Comparison of ENCODE assay signal across 15 mouse cellular contexts in genomic region chr8:106535448-106535847, GRCm38 (mm10). TPM values are rescaled to one million over a fixed set of nuclear protein-coding genes. Genes with fewer than 3 reads are reported as not detected.
DNase-seq lines count a peak whose midpoint lies in the region; ATAC-seq and TF ChIP-seq lines count a peak whose summit lies in the region.
"Had no signal": no experiment of that assay in that cellular context is flagged by ENCODE, and none has a peak within 500 bp of the region (broad histone marks: within the 10 kb centered on the region; RNA-seq: fewer than 3 reads in every experiment).

No protein-coding gene starts in this region.

- no peak for ATAC-seq in liver, embryonic 14.5 days (ENCODE audit: insufficient read depth)
- no peak for ATAC-seq in liver, embryonic 12.5 days
- peak; percentile 81 for ATAC-seq in megakaryocyte progenitor cell, adult 5-6 weeks (replicated peaks; ENCODE audit: poor library complexity)
- no peak for ATAC-seq in forebrain, embryonic 15.5 days (replicated peaks)

- WGBS in liver, embryonic 14.5 days (ENCODE audit: insufficient replicate concordance): 56% methylated on average over 4 of the region's 4 CpGs
- WGBS in liver, embryonic 12.5 days (ENCODE audit: insufficient replicate concordance): 53% methylated on average over 4 of the region's 4 CpGs
- WGBS in forebrain, embryonic 15.5 days: 74% methylated on average over 4 of the region's 4 CpGs

- H3K9me3 ChIP-seq in liver, embryonic 14.5 days (ENCODE audit: control insufficient read depth, low read length): no peaks in the 10 kb centered on the region
- no peaks in the 10 kb centered on the region for H3K9me3 ChIP-seq in liver, embryonic 12.5 days (replicated peaks)
- no peaks in the 10 kb centered on the region for H3K9me3 ChIP-seq in CH12.LX (replicated peaks; ENCODE audit: low read length)
- H3K9me3 ChIP-seq in MEL (replicated peaks; ENCODE audit: insufficient read depth, low read length): no peaks in the 10 kb centered on the region
- H3K9me3 ChIP-seq in forebrain, embryonic 15.5 days: no peaks in the 10 kb centered on the region
- H3K9me3 ChIP-seq: heart, embryonic 10.5 days; stomach, embryonic 15.5 days had no signal

- in situ Hi-C loops in CH12.LX (cut with MboI; ENCODE audit: low pct_ligation_motif_present, low pct_unique_long_range_greater_than_20kb, low sequenced_read_pairs): no loop called here

- TF ChIP-seq RAD21 in CH12.LX (IDR thresholded peaks at IDR 0.05; ENCODE audit: low read depth, low read length): peak; percentile 40
- peak; percentile 29 for TF ChIP-seq RAD21 in MEL (IDR thresholded peaks at IDR 0.05; ENCODE audit: low read depth, low read length)

- H3K9ac ChIP-seq in liver, embryonic 14.5 days (replicated peaks): no peak overlapping the region
- no peak overlapping the region for H3K9ac ChIP-seq in liver, embryonic 12.5 days
- H3K9ac ChIP-seq in CH12.LX (ENCODE audit: insufficient read depth, low read depth) (no peak overlapping the region), MEL (ENCODE audit: control insufficient read depth, low read depth, low read length, poor library complexity, severe bottlenecking) (no peak overlapping the region)
- H3K9ac ChIP-seq in forebrain, embryonic 15.5 days (replicated peaks): no peak overlapping the region
- H3K9ac ChIP-seq: stomach, embryonic 15.5 days had no signal

- H3K79me2 ChIP-seq in CH12.LX (replicated peaks; ENCODE audit: control insufficient read depth, extremely low read depth, insufficient read depth, poor library complexity, severe bottlenecking): no peaks in the 10 kb centered on the region
- H3K79me2 ChIP-seq in MEL (ENCODE audit: control insufficient read depth, insufficient read depth, low read length, poor library complexity): no peaks in the 10 kb centered on the region

- TF ChIP-seq EP300 in liver, embryonic 14.5 days (IDR thresholded peaks at IDR 0.05; ENCODE audit: low read depth): no peak
- TF ChIP-seq EP300 in CH12.LX (IDR thresholded peaks at IDR 0.05; ENCODE audit: low read length) (no peak), MEL (IDR thresholded peaks at IDR 0.05; ENCODE audit: low read depth in 1 of 2, low read length in 2 of 2) (no peak)

- no peaks in the 10 kb centered on the region for H3K27me3 ChIP-seq in liver, embryonic 14.5 days (ENCODE audit: control insufficient read depth, insufficient read depth, low read length)
- H3K27me3 ChIP-seq in liver, embryonic 12.5 days (replicated peaks): no peaks in the 10 kb centered on the region
- H3K27me3 ChIP-seq in CH12.LX (replicated peaks): no peaks in the 10 kb centered on the region
- no peaks in the 10 kb centered on the region for H3K27me3 ChIP-seq in MEL (ENCODE audit: control insufficient read depth in 1 of 2, insufficient read depth in 2 of 2, low read length in 2 of 2)
- no peaks in the 10 kb centered on the region for H3K27me3 ChIP-seq in forebrain, embryonic 15.5 days
- H3K27me3 ChIP-seq: stomach, embryonic 15.5 days had no signal

- dilution Hi-C loops in CH12.LX (cut with MboI; ENCODE audit: extremely low pct_ligation_motif_present, extremely low pct_unique_long_range_greater_than_20kb, low sequenced_read_pairs): no loop called here

- no peak for DNase-seq in liver, embryonic 14.5 days (ENCODE audit: low read depth in 3 of 3, low spot score in 3 of 3)
- DNase-seq in CH12.LX (ENCODE audit: extremely low read depth) (peak; percentile 36), MEL (ENCODE audit: low read depth, low spot score) (peak; percentile 35)
- no peak for DNase-seq in cerebellum, adult 18-20 months
- DNase-seq: kidney, postnatal 10 days had no signal

- H3K27ac ChIP-seq in liver, embryonic 14.5 days: no peak overlapping the region
- no peak overlapping the region for H3K27ac ChIP-seq in liver, embryonic 12.5 days
- H3K27ac ChIP-seq in CH12.LX (ENCODE audit: insufficient read depth, low read depth) (no peak overlapping the region), MEL (ENCODE audit: control insufficient read depth, low read depth, low read length) (no peak overlapping the region)
- no peak overlapping the region for H3K27ac ChIP-seq in forebrain, embryonic 15.5 days (replicated peaks)
- H3K27ac ChIP-seq: heart, embryonic 10.5 days; stomach, embryonic 15.5 days had no signal

- H3K4me1 ChIP-seq in liver, embryonic 14.5 days (replicated peaks; ENCODE audit: control insufficient read depth in 2 of 2, insufficient read depth in 2 of 2, low read length in 1 of 2): peaks cover 0 to 2% of the 10 kb centered on the region in 2 experiments; a peak in 1 of 4 replicates
- H3K4me1 ChIP-seq in liver, embryonic 12.5 days: no peaks in the 10 kb centered on the region
- H3K4me1 ChIP-seq in CH12.LX (ENCODE audit: control insufficient read depth in 1 of 2, insufficient read depth in 2 of 2) (peaks cover 3 to 5% of the 10 kb centered on the region in 2 experiments; a peak in 3 of 4 replicates), MEL (ENCODE audit: control insufficient read depth in 1 of 2, insufficient read depth in 2 of 2, low read length in 2 of 2) (no peaks in the 10 kb centered on the region)
- no peaks in the 10 kb centered on the region for H3K4me1 ChIP-seq in forebrain, embryonic 15.5 days
- H3K4me1 ChIP-seq: stomach, embryonic 15.5 days had no signal

- TF ChIP-seq CTCF in liver, embryonic 14.5 days (IDR thresholded peaks at IDR 0.05; ENCODE audit: low read depth): peak; percentile 59
- TF ChIP-seq CTCF in CH12.LX (conservative IDR thresholded peaks at IDR 0.05 in 1 of 2, IDR thresholded peaks at IDR 0.05 in 1 of 2; ENCODE audit: low read depth in 2 of 2, low read length in 2 of 2) (peak; percentile 63 to 68), MEL (IDR thresholded peaks at IDR 0.05 in 2 of 3, conservative IDR thresholded peaks at IDR 0.05 in 1 of 3; ENCODE audit: control insufficient read depth in 1 of 3, insufficient read depth in 1 of 3, low read depth in 2 of 3, low read length in 3 of 3, poor library complexity in 1 of 3, severe bottlenecking in 1 of 3) (peak; percentile 61 to 90 (median 67))

- TF ChIP-seq POLR2A in CH12.LX (IDR thresholded peaks at IDR 0.05; ENCODE audit: low read depth, low read length): no peak
- no peak for TF ChIP-seq POLR2A in MEL (IDR thresholded peaks at IDR 0.05; ENCODE audit: control insufficient read depth in 1 of 2, insufficient read depth in 1 of 2, low read depth in 1 of 2, low read length in 2 of 2, poor library complexity in 1 of 2)

- no peak overlapping the region for H3K4me2 ChIP-seq in liver, embryonic 14.5 days (ENCODE audit: low read depth)
- no peak overlapping the region for H3K4me2 ChIP-seq in liver, embryonic 12.5 days
- no peak overlapping the region for H3K4me2 ChIP-seq in CH12.LX (ENCODE audit: insufficient read depth, low read depth, poor library complexity, severe bottlenecking)
- no peak overlapping the region for H3K4me2 ChIP-seq in forebrain, embryonic 15.5 days (replicated peaks)
- H3K4me2 ChIP-seq: stomach, embryonic 15.5 days had no signal

- H3K4me3 ChIP-seq in liver, embryonic 14.5 days (ENCODE audit: insufficient read depth in 1 of 2, low read depth in 2 of 2, low read length in 2 of 2): no peak overlapping the region
- no peak overlapping the region for H3K4me3 ChIP-seq in liver, embryonic 12.5 days
- H3K4me3 ChIP-seq in CH12.LX (replicated peaks in 1 of 3; ENCODE audit: low read depth in 2 of 3, low read length in 2 of 3, poor library complexity in 1 of 3) (no peak overlapping the region), MEL (ENCODE audit: control insufficient read depth in 1 of 2, insufficient read depth in 1 of 2, low read depth in 2 of 2, low read length in 2 of 2) (no peak overlapping the region)
- no peak overlapping the region for H3K4me3 ChIP-seq in forebrain, embryonic 15.5 days
- H3K4me3 ChIP-seq: erythroblast, embryonic 14.5 days; heart, embryonic 10.5 days; stomach, embryonic 15.5 days had no signal

- no peaks in the 10 kb centered on the region for H3K36me3 ChIP-seq in liver, embryonic 14.5 days (replicated peaks; ENCODE audit: control insufficient read depth, insufficient read depth, low read depth)
- H3K36me3 ChIP-seq in liver, embryonic 12.5 days: no peaks in the 10 kb centered on the region; the same call in 1 of the 2 replicates
- no peaks in the 10 kb centered on the region for H3K36me3 ChIP-seq in CH12.LX (replicated peaks in 1 of 2; ENCODE audit: control insufficient read depth in 1 of 2, insufficient read depth in 1 of 2, low read length in 1 of 2)
- H3K36me3 ChIP-seq in MEL (ENCODE audit: control insufficient read depth in 1 of 2, insufficient read depth in 2 of 2, low read length in 2 of 2): no peaks in the 10 kb centered on the region
- H3K36me3 ChIP-seq in forebrain, embryonic 15.5 days: no peaks in the 10 kb centered on the region
- H3K36me3 ChIP-seq: stomach, embryonic 15.5 days had no signal

RNA-seq across cellular contexts. Expression of gene Cdh3, which starts 24.8 kb away (rescaled TPM):
- polyA plus RNA-seq in liver, embryonic 14.5 days (2012; rRNA removed): 1.4 TPM in 2 replicates
- polyA plus RNA-seq in liver, embryonic 14.5 days (2014; fragmentation: Nextera tagmentation; extraction: Ambion mirVana): 0.60 and 0.62 TPM in 2 replicates
- 6.8 and 6.9 TPM in 2 replicates for polyA plus RNA-seq in liver, embryonic 12.5 days (2016; fragmentation: Nextera tagmentation; extraction: Ambion mirVana)
- total RNA-seq in CH12.LX (2012; rRNA removed) (not detected in 2 replicates), CH12.LX (2014; rRNA removed) (not detected in 2 replicates), MEL (2012; rRNA removed) (not detected in 2 replicates)
- polyA plus RNA-seq in CH12.LX (2012; ENCODE audit: insufficient read length, low read depth) (not detected in 2 replicates), MEL (2012; ENCODE audit: insufficient read depth in 1 of 2, insufficient read length in 2 of 2, low read depth in 1 of 2, low replicate concordance in 2 of 2, missing spikeins in 1 of 2) (not detected)
- not detected in 2 replicates for total RNA-seq in megakaryocyte progenitor cell, adult 5-6 weeks (2015)
- not detected in 2 replicates for total RNA-seq in megakaryocyte progenitor cell, adult 5-6 weeks (2017)
- 0.83 and 1.3 TPM in 2 replicates for polyA plus RNA-seq in forebrain, embryonic 15.5 days (2015; fragmentation: Nextera tagmentation; extraction: Ambion mirVana)
- polyA plus RNA-seq: erythroblast, embryonic 14.5 days had no signal

RNA-seq across cellular contexts. Expression of gene 6030452D12Rik, which starts 35.1 kb away (rescaled TPM):
- polyA plus RNA-seq in liver, embryonic 14.5 days (2012; rRNA removed): not detected in 2 replicates
- not detected in 2 replicates for polyA plus RNA-seq in liver, embryonic 14.5 days (2014; fragmentation: Nextera tagmentation; extraction: Ambion mirVana)
- polyA plus RNA-seq in liver, embryonic 12.5 days (2016; fragmentation: Nextera tagmentation; extraction: Ambion mirVana): not detected in 2 replicates
- total RNA-seq in CH12.LX (2012; rRNA removed) (not detected in 2 replicates), CH12.LX (2014; rRNA removed) (not detected in 2 replicates), MEL (2012; rRNA removed) (not detected in 2 replicates)
- polyA plus RNA-seq in CH12.LX (2012; ENCODE audit: insufficient read length, low read depth) (not detected in 2 replicates), MEL (2012; ENCODE audit: insufficient read depth in 1 of 2, insufficient read length in 2 of 2, low read depth in 1 of 2, low replicate concordance in 2 of 2, missing spikeins in 1 of 2) (not detected)
- total RNA-seq in megakaryocyte progenitor cell, adult 5-6 weeks (2015): not detected in 2 replicates
- total RNA-seq in megakaryocyte progenitor cell, adult 5-6 weeks (2017): not detected in 2 replicates
- not detected in 2 replicates for polyA plus RNA-seq in forebrain, embryonic 15.5 days (2015; fragmentation: Nextera tagmentation; extraction: Ambion mirVana)
- total RNA-seq: left cerebral cortex, postnatal 10 days had no signal
- polyA plus RNA-seq: erythroblast, embryonic 14.5 days; frontal cortex, adult 2 months; heart, embryonic 10.5 days; hindbrain, embryonic 11.5 days; liver, embryonic 16.5 days; stomach, embryonic 15.5 days had no signal

RNA-seq across cellular contexts. Expression of gene Gm10073, which starts 37.8 kb away (rescaled TPM):
- polyA plus RNA-seq in liver, embryonic 14.5 days (2012; rRNA removed): 61.5 and 76.5 TPM in 2 replicates
- polyA plus RNA-seq in liver, embryonic 14.5 days (2014; fragmentation: Nextera tagmentation; extraction: Ambion mirVana): 8.8 and 12.3 TPM in 2 replicates
- polyA plus RNA-seq in liver, embryonic 12.5 days (2016; fragmentation: Nextera tagmentation; extraction: Ambion mirVana): 4.0 and 7.1 TPM in 2 replicates
- total RNA-seq in CH12.LX (2012; rRNA removed): 94.9 and 117 TPM in 2 replicates
- total RNA-seq in CH12.LX (2014; rRNA removed): 185 and 224 TPM in 2 replicates
- 21.6 and 21.7 TPM in 2 replicates for polyA plus RNA-seq in CH12.LX (2012; ENCODE audit: insufficient read length, low read depth)
- 79.9 and 188 TPM in 2 replicates for total RNA-seq in MEL (2012; rRNA removed)
- 10 to 100 TPM in 1 of 2 experiments, not detected in 1; 71.2 TPM for polyA plus RNA-seq in MEL (2012; ENCODE audit: insufficient read depth in 1 of 2, insufficient read length in 2 of 2, low read depth in 1 of 2, low replicate concordance in 2 of 2, missing spikeins in 1 of 2)
- 111 and 130 TPM in 2 replicates for total RNA-seq in megakaryocyte progenitor cell, adult 5-6 weeks (2015)
- 8.4 and 9.5 TPM in 2 replicates for total RNA-seq in megakaryocyte progenitor cell, adult 5-6 weeks (2017)
- 5.2 and 7.9 TPM in 2 replicates for polyA plus RNA-seq in forebrain, embryonic 15.5 days (2015; fragmentation: Nextera tagmentation; extraction: Ambion mirVana)

Comparison
In these comparisons a context has a peak if more than half of its experiments do, and no peak if none do; other contexts are left out.
1. DNase-seq: peak in CH12.LX (single experiment) and MEL (single experiment); none in liver, embryonic 14.5 days (0 of 3) and cerebellum, adult 18-20 months (0 of 2).
2. Peak in every context shown above with its lines, with median percentiles within 50 percentile points of each other: CTCF ChIP-seq.